Mouse (Mus musculus): ENCODE data around the gene Fbln2. TPM values are rescaled to one million over a fixed set of nuclear protein-coding genes. Genes with fewer than 3 reads are reported as not detected.

The Fbln2 gene
- polyA plus RNA-seq, 1 experiment: 16.4 TPM

DNA sequence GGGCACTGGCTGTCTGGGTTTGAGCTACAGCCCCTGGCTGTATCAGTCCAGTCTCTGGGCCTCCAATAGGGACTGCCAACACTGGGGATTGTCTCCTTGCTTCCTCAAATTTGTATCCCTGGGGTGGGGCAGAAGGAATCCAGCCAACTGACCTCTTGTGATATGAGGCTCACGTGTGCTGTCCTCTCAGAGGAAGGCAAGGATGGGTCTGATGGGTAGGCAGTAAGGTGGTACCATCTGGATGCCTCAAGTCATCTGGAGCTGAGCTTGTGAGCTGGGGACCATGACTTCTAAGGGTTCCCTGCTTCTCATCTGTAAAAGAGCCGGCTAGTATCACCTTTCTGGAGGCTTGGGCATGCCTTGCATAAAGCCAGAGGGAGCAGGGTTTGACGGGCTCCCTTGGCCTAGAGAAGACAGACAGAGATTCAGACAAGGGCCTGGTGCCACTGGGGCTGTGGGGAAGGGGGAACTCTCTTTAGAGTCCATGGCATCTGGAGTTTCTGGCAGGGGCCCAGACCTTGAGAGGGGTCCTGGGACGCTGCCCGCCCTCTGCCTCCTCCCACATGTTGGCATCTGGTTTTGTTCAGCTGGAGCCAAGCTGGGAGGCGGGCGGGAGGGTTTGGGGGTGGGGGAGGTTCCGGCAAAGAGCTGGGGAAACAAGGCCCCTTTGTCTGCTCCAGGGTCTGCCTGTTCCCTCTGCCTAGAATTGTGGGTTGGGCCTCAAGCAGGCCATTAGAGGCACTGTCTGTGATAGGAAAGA lies 11.6 kb upstream of the Fbln2 start:
- WGBS: 60% methylated on average over 8 of the region's 8 CpGs
- Histone ChIP-seq H3K27ac (ENCODE audit: control insufficient read depth, insufficient read depth, low read depth, low read length, poor library complexity) (no peak overlapping the region), H3K4me3 (replicated peaks; ENCODE audit: control insufficient read depth, low read depth, low read length) (no peak overlapping the region), H3K4me1 (ENCODE audit: control insufficient read depth, insufficient read depth, low read length) (no peaks in the 10 kb centered on the region)
- TF ChIP-seq POLR2A (IDR thresholded peaks at IDR 0.05; ENCODE audit: borderline replicate concordance, control insufficient read depth, low read depth, low read length): no peak
- TF ChIP-seq CTCF (IDR thresholded peaks at IDR 0.05; ENCODE audit: control insufficient read depth, insufficient read depth, low read length): no peak

DNA sequence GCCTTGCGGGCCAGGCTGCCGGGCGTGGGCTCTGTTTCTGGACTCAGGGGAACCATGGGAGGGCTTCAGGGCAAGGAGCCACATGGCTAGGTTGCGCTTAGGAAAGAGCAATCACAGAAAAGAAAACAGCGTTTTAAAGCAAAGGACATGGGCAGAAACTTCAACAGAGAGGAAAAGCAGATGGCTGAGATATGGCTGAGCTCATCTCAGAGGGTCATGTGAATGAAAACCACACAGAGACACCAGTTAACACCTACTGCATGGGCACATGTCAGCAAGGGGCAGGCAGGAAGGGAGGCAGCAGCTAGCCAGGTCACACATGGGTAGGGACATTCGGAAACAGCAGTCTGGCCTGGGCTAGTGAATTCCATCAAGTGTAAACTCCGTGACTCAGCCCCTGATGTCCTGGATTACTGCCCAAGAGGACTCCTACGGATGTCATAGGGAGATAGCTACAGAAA lies 10.3 kb upstream of the Fbln2 start:
- Histone ChIP-seq H3K4me3 (replicated peaks; ENCODE audit: control insufficient read depth, low read depth, low read length) (no peak overlapping the region), H3K4me1 (ENCODE audit: control insufficient read depth, insufficient read depth, low read length) (no peaks in the 10 kb centered on the region), H3K27ac (ENCODE audit: control insufficient read depth, insufficient read depth, low read depth, low read length, poor library complexity) (no peak overlapping the region)
- 77% methylated on average over 8 of the region's 8 CpGs for WGBS
- no peak for TF ChIP-seq POLR2A (IDR thresholded peaks at IDR 0.05; ENCODE audit: borderline replicate concordance, control insufficient read depth, low read depth, low read length)
- TF ChIP-seq CTCF (IDR thresholded peaks at IDR 0.05; ENCODE audit: control insufficient read depth, insufficient read depth, low read length): no peak

DNA sequence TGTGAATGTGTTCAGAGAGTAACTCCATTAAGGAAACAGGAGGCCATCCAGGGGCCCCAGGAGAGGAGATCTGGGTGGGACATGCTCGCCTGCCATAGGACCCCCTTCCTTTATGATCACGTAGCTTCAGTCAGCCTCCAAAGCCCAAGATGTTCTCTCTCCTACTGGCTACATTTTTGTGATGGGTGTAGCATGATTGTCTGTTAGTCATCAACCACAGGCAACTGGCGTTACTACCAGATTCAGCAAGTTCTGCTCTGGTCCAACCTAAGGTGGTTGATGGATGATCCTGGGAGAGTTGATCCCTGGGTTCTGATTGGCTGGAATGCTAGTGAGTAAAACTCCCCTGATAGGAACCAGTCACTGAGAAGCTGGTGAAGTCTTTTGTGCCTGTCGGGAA lies 9.7 kb upstream of the Fbln2 start:
- H3K4me1 ChIP-seq (ENCODE audit: control insufficient read depth, insufficient read depth, low read length): no peaks in the 10 kb centered on the region
- no peak for TF ChIP-seq CTCF (IDR thresholded peaks at IDR 0.05; ENCODE audit: control insufficient read depth, insufficient read depth, low read length)
- TF ChIP-seq POLR2A (IDR thresholded peaks at IDR 0.05; ENCODE audit: borderline replicate concordance, control insufficient read depth, low read depth, low read length): no peak
- H3K27ac ChIP-seq (ENCODE audit: control insufficient read depth, insufficient read depth, low read depth, low read length, poor library complexity): no peak overlapping the region
- H3K4me3 ChIP-seq (replicated peaks; ENCODE audit: control insufficient read depth, low read depth, low read length): no peak overlapping the region
- WGBS: 65% methylated on average over 4 of the region's 4 CpGs

DNA sequence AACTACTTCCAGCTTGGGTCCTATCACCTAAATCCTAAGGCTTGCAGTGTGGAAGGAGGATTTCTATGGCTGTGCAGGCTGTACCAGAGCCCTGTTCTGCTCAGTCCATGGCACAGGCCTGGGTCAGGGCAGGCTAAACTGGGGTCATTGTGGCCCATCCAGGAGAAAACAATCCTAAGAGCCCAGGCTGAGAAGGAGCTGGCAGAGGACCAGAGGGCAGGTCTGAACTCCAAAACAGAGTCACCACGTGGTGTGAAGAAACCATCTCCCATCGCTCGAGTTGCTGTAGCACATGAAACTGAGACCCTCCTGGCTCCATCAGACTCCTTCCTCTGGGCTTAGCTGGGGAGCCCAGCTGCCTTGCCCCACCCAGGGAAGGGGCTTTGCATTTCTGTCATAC lies 6.9 kb upstream of the Fbln2 start:
- Histone ChIP-seq H3K4me1 (ENCODE audit: control insufficient read depth, insufficient read depth, low read length) (no peaks in the 10 kb centered on the region), H3K27ac (ENCODE audit: control insufficient read depth, insufficient read depth, low read depth, low read length, poor library complexity) (no peak overlapping the region), H3K4me3 (replicated peaks; ENCODE audit: control insufficient read depth, low read depth, low read length) (no peak overlapping the region)
- WGBS: 66% methylated on average over 3 of the region's 3 CpGs
- TF ChIP-seq CTCF (IDR thresholded peaks at IDR 0.05; ENCODE audit: control insufficient read depth, insufficient read depth, low read length) (no peak), POLR2A (IDR thresholded peaks at IDR 0.05; ENCODE audit: borderline replicate concordance, control insufficient read depth, low read depth, low read length) (no peak)

DNA sequence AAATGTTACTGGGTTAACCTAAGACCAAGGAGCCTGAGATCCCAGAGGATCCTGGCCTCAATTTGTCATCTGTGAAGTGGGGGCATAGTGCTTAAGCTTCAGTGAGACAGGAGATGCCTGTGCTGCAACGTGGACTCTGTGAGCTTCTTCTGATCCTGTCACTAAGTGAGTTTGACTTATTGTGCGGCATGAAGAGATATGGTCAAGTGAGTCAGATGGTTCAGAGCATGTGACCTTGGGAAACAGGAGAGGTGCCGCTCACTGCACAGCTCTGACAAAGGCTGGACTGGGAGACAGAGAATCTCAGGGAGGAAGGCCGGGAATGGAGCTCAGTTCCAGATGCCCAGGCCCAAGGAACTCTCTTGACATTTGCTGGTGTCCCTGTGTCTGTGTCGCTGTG lies 6.5 kb upstream of the Fbln2 start:
- no peak for TF ChIP-seq POLR2A (IDR thresholded peaks at IDR 0.05; ENCODE audit: borderline replicate concordance, control insufficient read depth, low read depth, low read length)
- TF ChIP-seq CTCF (IDR thresholded peaks at IDR 0.05; ENCODE audit: control insufficient read depth, insufficient read depth, low read length): no peak
- 65% methylated on average over 5 of the region's 5 CpGs for WGBS
- no peak overlapping the region for H3K27ac ChIP-seq (ENCODE audit: control insufficient read depth, insufficient read depth, low read depth, low read length, poor library complexity)
- no peaks in the 10 kb centered on the region for H3K4me1 ChIP-seq (ENCODE audit: control insufficient read depth, insufficient read depth, low read length)
- H3K4me3 ChIP-seq (replicated peaks; ENCODE audit: control insufficient read depth, low read depth, low read length): no peak overlapping the region

DNA sequence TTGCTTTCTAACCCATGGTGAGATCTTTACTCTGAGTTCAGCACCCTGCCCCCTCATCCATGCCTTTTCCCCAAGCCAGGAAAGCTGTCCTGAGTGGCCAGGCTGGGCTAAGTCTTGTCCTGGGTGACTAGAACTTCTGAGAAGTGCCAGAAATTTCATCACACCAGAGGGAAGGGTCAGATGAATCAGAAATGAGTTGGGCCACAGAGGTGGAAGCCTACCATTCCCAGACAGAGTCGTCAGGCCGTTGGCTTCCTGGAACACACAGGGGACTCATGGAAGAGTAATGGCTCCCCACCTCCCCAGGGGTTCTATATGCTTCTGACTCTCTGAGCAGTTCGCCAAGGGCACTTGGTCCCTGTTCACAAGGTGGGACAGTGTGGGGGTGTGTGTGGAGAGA lies 4.8 kb upstream of the Fbln2 start:
- TF ChIP-seq CTCF (IDR thresholded peaks at IDR 0.05; ENCODE audit: control insufficient read depth, insufficient read depth, low read length) (no peak), POLR2A (IDR thresholded peaks at IDR 0.05; ENCODE audit: borderline replicate concordance, control insufficient read depth, low read depth, low read length) (no peak)
- Histone ChIP-seq H3K4me1 (ENCODE audit: control insufficient read depth, insufficient read depth, low read length) (no peaks in the 10 kb centered on the region), H3K27ac (ENCODE audit: control insufficient read depth, insufficient read depth, low read depth, low read length, poor library complexity) (no peak overlapping the region), H3K4me3 (replicated peaks; ENCODE audit: control insufficient read depth, low read depth, low read length) (no peak overlapping the region)
- WGBS: 46% methylated on average over 3 of the region's 3 CpGs

DNA sequence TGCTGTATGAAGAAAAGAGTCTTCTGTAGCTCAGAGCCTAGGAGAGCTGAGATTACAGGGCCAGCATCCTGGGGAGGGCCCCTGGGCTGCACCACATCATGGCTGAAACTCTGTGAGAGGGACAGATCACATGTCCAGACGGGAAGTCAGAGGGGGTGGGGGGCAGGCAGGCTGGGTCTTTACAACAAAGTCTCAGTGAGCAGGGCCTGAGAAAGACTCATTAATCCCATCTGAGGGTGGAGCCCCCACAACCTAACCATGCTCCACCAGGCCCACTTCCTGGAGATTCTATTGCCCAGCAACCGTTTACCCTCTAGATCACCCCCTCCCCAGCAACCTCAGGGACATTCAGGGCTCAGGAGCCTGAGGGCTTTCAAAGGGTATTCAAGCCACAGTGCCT lies 2.5 kb upstream of the Fbln2 start:
- TF ChIP-seq POLR2A (IDR thresholded peaks at IDR 0.05; ENCODE audit: borderline replicate concordance, control insufficient read depth, low read depth, low read length) (no peak), CTCF (IDR thresholded peaks at IDR 0.05; ENCODE audit: control insufficient read depth, insufficient read depth, low read length) (no peak)
- Histone ChIP-seq H3K4me1 (ENCODE audit: control insufficient read depth, insufficient read depth, low read length) (no peaks in the 10 kb centered on the region), H3K27ac (ENCODE audit: control insufficient read depth, insufficient read depth, low read depth, low read length, poor library complexity) (no peak overlapping the region), H3K4me3 (replicated peaks; ENCODE audit: control insufficient read depth, low read depth, low read length) (no peak overlapping the region)
- 25% methylated on average over 2 of the region's 2 CpGs for WGBS

DNA sequence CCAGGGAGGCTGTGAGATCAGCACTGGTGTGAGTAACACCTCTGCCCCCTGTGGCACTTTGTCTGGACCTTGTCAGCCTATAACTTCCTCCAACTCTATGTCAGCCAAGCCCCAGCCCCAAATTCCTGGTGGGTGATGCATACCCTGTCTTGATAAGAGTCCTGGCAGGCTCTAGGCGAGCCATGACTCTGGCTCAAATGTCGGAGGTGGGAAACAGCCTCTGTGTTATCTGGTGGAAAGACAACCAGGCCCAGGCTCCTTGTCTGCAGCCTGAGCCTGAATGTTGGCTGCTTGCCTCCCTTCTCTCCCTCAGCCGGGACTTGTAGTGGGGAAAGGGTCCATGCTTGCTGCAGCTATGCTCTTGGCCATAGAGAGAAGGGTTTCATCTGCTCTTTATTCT lies 1.4 kb upstream of the Fbln2 start:
- TF ChIP-seq CTCF (IDR thresholded peaks at IDR 0.05; ENCODE audit: control insufficient read depth, insufficient read depth, low read length) (no peak), POLR2A (IDR thresholded peaks at IDR 0.05; ENCODE audit: borderline replicate concordance, control insufficient read depth, low read depth, low read length) (no peak)
- no peak overlapping the region for H3K4me3 ChIP-seq (replicated peaks; ENCODE audit: control insufficient read depth, low read depth, low read length)
- H3K4me1 ChIP-seq (ENCODE audit: control insufficient read depth, insufficient read depth, low read length): no peaks in the 10 kb centered on the region
- 49% methylated on average over 3 of the region's 3 CpGs for WGBS
- H3K27ac ChIP-seq (ENCODE audit: control insufficient read depth, insufficient read depth, low read depth, low read length, poor library complexity): no peak overlapping the region

DNA sequence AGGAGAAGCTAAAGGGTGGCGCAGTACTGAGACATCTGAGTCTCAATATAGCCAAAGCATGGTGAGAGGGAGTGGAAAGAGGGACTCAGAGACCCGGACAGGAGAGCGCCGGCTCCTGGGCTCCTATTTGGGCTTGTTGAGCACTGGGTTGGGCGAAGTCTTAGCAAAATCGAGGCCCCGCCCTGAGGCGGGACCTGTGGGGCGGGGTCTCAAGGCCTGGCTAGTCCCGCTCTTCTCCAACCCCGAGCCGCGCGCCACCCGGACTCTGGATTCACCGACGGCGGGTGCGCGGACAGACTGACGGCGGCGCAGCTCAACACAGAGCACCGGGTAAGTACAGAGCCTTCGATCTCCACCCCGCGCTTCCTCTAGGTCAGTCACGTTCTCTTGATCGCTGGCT lies 316 bp downstream of the Fbln2 start:
- Histone ChIP-seq H3K4me3 (replicated peaks; ENCODE audit: control insufficient read depth, low read depth, low read length) (no peak overlapping the region), H3K4me1 (ENCODE audit: control insufficient read depth, insufficient read depth, low read length) (no peaks in the 10 kb centered on the region)
- WGBS: 4% methylated on average over 29 of the region's 29 CpGs

More for the DNA sequence above, 316 bp downstream of the Fbln2 start:
- H3K27ac ChIP-seq (ENCODE audit: control insufficient read depth, insufficient read depth, low read depth, low read length, poor library complexity): no peak overlapping the region
- no peak for TF ChIP-seq POLR2A (IDR thresholded peaks at IDR 0.05; ENCODE audit: borderline replicate concordance, control insufficient read depth, low read depth, low read length)
- no peak for TF ChIP-seq CTCF (IDR thresholded peaks at IDR 0.05; ENCODE audit: control insufficient read depth, insufficient read depth, low read length)

All from bone marrow, adult 2 months (tissue).